Mouse (Mus musculus) v-Abl transformed pro-B cells (cell line): ENCODE data around the gene Hnrnpk.
"Not testable (repeated sequence)": the region's sequence is repeated elsewhere in the genome, so short reads cannot be mapped to it uniquely, and the experiment has no call there.

Source experiments
- in situ Hi-C, 2 experiments: fragments of 400-800 bp; cut with MboI; formaldehyde crosslinking; loops; one replicate each; pipeline ENCODE4 v1.15.1; 2025; ENCODE audit not compliant: unreplicated experiment in 2 of 2

The Hnrnpk gene

DNA sequence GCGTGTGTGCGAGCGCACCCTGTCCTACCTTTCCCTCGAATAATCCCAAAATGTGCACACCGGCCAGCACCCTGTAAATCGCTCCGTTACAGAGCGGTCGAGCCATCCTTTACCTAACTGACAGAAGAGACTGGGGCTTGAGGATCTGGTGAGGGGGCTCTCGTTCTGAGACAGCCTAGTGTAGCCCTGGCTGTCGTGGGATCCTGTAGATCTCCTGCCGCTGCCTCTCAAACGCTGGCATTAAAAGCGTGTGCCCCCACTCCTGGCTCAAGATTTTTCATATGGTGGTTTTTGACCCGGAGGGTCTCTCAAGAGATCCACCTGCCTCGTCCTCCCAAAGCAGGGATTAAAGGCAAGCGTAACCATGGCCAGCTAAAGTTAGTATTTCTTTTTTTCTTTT lies at the start of gene Hnrnpk:
Gene Hnrnpk, minus strand, starts transcription at position 101 of the 400 bp plus-strand sequence.
- in situ Hi-C loops: not testable (repeated sequence)

DNA sequence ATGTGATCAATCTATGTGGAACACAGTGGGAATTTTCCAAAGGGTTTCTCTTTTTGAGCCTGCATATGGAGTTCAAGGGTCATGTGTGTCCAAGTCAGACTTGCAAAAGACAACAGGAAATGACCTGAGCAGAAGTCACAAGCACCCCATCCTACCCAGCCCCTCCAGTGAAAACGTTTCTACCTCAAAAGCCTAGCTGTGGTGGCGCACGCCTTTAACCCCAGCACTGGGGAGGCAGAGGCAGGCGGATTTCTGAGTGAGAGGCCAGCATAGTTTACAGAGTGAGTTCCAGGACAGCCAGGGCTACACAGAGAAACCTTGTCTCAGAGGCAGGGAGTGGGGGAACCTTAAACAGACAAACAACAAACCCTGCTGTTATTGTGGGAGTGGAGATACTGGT lies 49.1 kb upstream of the Hnrnpk start:
- in situ Hi-C loops: no loop called here

- in situ Hi-C loops: no loop called here
Observed at GRCm38 (mm10) chr13:58450459-58451182, 47.5 kb upstream of the Hnrnpk start.

DNA sequence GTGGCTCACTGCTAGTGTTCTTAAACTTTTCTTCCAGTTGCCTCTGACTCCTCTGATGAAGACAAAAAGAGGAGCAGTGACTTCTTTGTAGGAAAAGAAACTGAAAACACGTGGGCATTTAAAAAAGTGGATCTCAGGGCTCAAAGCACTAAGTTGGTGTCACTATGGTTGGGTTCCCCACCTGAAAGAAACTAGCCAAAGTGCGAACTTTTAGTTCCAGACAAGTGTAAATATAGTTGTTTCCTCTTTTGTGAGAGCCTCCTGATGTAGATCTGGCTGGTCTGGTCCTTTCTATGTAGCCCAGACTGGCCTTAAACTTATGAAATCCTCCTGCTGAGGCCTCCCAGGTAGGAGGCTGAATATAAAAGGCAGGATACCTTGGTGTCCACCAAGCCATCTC lies 43.4 kb upstream of the Hnrnpk start:
- in situ Hi-C loops: loop anchor here in 1 of 2 experiments (10.0 kb wide), 1 partner anchor 52 kb away; no protein-coding TSS in a partner anchor

DNA sequence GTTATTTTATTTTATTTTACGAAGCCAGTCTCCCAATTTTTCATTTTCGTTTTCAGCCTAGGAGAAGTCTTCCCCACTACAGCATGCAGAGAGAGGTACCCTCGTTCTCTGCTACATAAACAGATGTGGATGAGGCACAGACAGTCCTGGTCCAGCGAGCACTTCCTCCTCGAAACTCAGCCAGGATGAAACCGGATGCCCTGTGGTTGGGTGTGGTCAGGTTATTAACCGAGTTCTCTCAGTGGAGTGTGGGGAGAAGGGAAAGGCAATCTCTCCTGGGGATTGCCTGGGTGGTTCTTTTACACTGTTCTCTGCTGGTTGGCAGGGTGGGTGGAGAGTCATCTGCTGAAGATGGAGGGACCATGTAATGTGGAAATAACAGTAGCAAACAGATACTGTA lies 40.6 kb upstream of the Hnrnpk start:
- in situ Hi-C loops: loop anchor here in 1 of 2 experiments (10.0 kb wide), 1 partner anchor 49 kb away; no protein-coding TSS in a partner anchor

DNA sequence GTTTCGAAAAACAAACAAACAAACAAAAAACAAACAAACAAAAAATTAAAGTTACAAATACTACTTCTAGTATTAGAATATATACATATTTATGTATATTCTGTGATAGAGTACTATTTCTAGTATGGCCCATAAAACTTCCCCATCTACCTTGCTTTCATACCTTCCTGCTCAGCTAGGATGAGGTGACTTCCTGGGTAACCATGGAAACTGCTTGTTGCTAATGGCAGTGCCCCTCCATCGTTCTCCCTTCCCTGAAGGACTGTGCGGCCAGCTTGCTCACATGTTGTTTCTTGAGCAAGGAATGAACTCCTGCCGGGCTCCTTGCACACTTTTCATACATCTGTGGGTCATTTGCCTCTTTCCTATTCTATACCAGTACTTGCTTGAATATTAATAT lies 40.2 kb upstream of the Hnrnpk start:
- in situ Hi-C loops: loop anchor here in 1 of 2 experiments (10.0 kb wide), 1 partner anchor 49 kb away; no protein-coding TSS in a partner anchor

DNA sequence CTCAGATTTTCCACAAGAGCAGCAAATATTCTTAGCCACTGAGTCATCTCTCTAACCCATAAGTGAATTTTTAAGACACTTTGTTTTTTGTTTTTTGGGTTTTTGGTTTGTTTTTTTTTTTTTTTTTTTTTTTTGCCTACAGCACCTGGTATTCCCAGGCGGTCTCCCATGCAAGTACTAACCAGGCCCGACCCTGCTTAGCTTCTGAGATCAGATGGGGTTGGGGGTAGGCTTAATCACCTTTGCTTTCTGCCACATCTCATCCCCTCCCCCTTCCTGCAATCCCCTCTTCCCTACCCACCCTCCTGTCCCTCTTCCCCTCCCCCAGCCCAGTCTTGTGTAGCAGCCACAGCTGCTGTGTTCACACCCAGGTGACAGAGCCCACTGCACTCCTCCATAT lies 36.6 kb upstream of the Hnrnpk start:
- in situ Hi-C loops: loop anchor here in 1 of 2 experiments (10.0 kb wide), 1 partner anchor 45 kb away; no protein-coding TSS in a partner anchor

DNA sequence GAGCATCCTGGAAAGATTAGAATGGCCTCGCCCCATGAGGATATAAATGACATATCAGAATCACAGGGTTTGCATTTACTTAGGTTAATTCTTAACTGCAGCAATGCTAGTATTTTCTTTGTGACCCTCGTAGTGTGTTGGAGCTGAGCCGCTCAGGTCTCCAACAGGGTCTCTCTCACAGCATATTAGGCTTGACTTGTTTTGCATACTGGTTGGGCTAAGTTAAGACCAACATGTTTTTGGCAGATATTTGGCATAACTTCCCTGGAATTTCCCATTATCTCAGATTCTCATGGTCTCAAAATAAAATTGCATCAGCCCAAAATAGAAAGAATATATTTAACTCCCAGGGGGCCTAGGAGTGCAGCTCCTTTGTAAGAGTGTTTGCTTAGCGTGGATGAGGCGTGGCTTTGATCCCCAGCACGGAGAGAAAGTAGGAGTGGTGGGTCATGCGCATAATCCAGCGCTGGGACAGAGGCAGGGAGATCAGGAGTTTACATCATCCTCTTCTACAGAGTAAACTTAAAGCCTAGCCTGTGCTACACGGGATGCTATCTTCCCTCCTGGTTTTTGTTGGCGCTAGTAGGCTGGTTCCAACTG lies 20.0 kb upstream of the Hnrnpk start:
- in situ Hi-C loops: no loop called here

DNA sequence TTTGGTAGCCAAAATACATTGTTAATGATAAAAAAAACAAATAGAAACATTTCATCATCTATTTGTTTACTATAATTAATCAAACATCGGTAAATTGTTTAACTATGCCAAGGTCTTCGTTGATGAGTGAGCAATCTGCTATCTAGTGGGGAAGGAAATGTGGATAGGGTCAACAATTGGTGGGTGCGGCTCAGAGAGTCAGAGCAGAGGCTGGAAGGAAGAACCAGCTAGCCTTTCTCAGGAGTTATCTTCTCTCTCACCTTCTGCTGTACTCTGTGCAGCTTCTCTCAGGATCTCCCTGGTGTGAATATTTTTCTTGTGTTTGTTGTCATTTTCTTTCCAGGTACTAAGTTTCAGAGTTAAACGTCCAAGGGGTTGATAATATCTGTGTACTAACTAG lies 19.1 kb upstream of the Hnrnpk start:
- in situ Hi-C loops: no loop called here

GRCm38 (mm10) chr13:58421026-58421425 lies 17.9 kb upstream of the Hnrnpk start:
- in situ Hi-C loops: no loop called here

DNA sequence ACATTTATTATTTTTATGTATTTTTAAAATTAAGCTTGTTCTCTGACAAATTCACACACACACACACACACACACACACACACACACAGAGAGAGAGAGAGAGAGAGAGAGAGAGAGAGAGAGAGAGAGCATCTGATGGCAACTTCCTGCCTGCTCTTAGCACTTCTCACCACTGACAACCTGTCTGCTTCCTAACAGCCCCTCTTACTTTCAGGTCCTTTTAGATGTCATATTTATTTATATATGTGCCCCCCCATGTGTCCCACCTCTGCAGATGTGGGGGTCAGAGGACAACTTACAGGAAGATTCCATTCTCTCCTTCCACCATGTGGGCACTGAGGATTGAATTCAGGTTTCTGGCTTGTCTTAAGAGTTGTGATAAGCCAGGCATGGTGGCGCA lies 16.1 kb upstream of the Hnrnpk start:
- in situ Hi-C loops: no loop called here

- in situ Hi-C loops: no loop called here
Observed at GRCm38 (mm10) chr13:58418656-58419055, 15.5 kb upstream of the Hnrnpk start.

DNA sequence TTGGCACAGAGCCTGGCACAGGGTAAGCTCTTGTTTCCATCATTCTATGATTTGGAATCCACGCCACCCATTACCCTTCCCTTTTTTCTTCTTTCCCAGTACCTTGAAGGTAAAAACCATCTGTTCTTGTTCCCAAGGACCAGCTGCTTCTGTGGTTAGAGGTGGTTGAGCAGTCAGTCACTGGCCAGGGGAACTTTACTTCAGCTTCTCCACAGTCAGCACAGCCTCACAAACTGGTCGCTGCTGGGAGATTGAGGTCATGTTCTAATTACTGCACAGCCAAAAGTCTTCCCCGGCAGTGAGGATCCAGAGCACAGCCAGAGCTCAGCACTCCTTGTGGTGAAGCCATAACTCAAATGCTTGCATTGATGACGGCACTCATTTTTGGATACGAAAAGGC lies 12.7 kb upstream of the Hnrnpk start:
- in situ Hi-C loops: no loop called here

DNA sequence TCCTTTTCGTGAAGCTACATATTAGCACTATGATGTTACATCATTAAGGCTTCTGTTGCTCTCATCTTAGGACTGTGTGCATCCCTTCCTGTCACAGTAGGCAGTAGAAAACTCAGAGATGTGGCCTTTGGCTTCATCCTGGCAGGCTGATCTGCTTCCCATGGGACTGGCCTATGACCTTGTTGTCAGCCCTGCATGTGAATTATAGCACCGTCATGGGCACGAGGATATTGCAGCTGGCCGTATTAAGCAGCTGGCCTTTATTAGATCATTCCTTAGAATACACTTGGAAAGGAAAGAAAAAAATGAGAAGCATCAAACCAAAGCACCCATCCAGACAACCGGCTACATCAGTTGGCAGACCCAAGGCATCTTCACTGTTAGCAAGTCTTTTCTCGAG lies 12.2 kb upstream of the Hnrnpk start:
- in situ Hi-C loops: no loop called here

DNA sequence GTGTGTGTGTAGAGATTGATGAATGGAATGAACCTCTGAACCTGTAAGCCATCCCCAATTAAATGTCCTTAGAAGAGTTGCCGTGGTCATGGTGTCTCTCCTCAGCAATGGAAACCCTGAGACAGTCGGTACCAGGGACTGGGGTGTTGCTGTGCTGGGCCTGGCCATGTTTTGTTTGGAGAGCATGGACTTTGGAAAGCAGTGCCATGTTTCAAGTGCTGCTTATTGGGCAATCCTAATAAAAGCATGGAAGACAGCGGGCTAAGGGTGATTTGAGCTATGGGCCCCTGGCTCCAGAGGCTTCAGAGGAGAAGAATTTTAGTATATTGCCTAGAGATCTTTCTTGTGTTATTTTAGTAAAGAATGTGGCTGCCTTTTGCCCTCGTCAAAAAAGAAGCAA lies 7.9 kb upstream of the Hnrnpk start:
- in situ Hi-C loops: no loop called here

DNA sequence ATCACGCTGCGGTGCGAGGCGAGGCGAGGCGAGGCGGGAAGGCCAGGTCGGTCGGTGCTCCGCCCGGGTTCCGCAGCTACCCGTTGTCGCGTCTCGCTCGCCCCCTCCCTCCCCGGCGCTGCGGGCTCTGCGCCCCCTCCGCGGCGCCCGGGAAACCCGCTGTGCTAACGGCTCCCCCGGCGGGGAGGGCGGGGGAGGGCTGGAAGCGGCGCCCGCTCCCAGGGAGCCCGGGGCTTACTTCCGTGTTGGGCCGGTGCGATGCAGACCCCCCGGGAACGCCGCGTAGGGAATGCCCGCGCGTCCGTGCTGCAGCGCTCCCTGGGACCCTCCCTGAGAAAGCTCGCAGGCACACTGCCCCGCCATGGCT lies 416 bp downstream of the Hnrnpk start:
- in situ Hi-C loops: no loop called here

DNA sequence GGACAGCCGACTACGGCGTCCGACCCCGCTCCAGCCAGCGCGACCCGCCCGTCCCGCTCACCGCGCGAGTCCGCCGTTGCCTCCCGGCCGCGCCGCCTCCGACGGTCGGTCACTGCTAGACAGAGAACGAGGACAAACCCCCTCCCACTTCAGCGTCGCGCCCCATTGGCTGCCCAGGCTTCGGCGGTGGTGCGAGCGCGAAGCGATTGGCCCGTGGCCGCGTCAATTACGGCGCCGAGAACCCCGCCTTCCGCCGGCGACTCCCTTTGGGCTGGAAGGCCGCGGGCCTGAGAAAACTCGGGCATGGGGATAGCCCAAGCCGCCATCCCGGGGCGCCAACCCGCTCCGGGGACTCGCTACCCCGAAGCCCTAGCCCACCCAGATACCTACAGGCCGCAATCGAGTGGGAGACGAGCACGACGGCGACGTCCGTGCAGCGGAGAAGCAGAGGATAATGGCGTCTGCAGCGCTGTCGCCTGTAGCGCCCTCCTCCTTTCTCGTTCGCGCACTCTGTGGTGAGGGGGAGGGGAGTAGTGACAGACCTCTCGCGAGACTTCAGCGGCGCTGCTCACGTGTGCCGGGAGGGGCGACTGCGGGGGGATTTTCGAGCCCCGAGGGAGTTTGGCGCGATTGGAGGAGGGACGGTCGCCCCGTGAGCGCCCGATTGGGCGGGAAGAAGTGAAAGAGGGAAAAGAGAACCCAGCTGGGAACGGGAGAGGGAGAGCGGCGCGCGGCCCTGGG lies 970 bp downstream of the Hnrnpk start, which contains the start of gene Rmi1:
Gene Rmi1, plus strand, starts transcription at position 246 of the 741 bp plus-strand sequence.
- in situ Hi-C loops: no loop called here

DNA sequence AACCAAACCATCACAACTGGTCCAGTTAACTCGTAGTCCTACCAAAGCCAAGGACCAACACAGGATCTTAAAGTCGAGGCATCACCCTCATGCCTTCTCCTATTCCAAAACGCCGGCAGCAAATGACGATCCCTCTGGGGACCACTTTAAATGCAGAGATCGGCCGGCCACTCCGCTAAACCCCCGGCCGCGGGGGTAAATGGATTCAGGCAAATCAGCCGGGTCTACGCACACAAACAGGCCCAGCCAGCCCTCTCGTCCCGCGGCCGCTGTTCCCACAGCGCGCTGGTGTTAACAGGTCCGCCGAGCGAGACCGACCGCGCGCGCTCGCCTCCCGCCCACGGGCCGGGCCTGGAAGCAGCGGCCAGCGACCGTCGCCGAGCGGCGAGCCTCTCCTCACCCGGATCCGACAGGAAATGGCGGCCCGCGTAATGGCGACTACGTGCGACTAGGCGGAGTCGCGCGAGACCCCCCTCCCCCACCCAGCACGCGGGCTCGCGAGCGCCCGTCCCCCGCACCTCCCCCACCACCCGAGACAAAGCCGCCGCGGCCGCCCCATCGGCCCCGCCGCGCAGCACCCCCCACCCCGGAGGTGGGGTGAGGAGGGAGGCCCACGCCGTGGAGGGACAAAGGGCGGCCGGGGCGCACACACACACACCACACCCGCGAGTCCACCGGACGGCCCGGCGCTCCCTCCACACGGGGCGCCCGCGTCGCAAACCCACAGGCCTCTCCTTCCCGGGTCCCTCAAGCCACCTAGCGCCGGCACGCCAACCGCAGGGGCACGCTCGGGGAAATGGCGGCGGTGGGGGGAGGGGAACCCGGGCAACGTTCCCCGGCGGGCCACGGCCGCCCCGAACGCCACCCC lies 1.8 kb downstream of the Hnrnpk start:
- in situ Hi-C loops: no loop called here

GRCm38 (mm10) chr13:58400576-58400975 lies 2.6 kb downstream of the Hnrnpk start:
- in situ Hi-C loops: no loop called here

GRCm38 (mm10) chr13:58397651-58398050 lies 5.5 kb downstream of the Hnrnpk start:
- in situ Hi-C loops: loop anchor here (10.0 to 25.0 kb wide), 3 partner anchors 47 to 1417 kb away; partner anchors contain the start of gene Tut7 (in 1 of the 2)
